Mouse (Mus musculus) urinary bladder, postnatal 14 days (tissue): ENCODE data around the gene Abcg8.

Experiments used
- DNase-seq: peaks from one replicate; pipeline ENCODE4 v3.0.0; 2021; ENCODE audit warnings: low spot score

Abcg8 gene

GRCm38 (mm10) chr17:84675951-84676366, at the start of gene Abcg8:
Gene Abcg8, plus strand, starts transcription at chr17:84676302.
- no peak for DNase-seq

GRCm38 (mm10) chr17:84626857-84627305, 49.2 kb upstream of the Abcg8 start:
- DNase-seq: no peak

- no peak for DNase-seq
These were observed 48.4 kb upstream of the Abcg8 start for GRCm38 (mm10) chr17:84627721-84628120.

DNA sequence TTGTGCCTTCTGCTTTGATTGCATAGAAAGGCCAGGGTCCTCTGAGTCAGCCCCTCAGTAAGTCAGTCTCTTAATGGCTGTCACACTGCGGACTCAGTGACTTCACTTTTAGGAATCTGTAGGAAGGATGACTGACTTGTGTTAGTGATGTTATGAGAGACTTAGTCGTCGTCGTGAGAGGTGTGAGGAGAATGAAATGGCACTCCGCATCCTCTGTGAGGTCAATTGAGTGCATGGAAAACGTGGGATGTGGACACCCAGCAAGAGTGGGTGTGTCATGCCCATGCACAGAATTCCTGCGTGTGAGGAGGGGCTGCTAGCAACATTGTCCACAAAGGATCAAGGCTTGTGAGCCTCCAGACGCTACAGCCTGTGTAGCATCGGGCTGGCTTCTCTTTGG, 47.5 kb upstream of the Abcg8 start:
- DNase-seq: no peak

DNA sequence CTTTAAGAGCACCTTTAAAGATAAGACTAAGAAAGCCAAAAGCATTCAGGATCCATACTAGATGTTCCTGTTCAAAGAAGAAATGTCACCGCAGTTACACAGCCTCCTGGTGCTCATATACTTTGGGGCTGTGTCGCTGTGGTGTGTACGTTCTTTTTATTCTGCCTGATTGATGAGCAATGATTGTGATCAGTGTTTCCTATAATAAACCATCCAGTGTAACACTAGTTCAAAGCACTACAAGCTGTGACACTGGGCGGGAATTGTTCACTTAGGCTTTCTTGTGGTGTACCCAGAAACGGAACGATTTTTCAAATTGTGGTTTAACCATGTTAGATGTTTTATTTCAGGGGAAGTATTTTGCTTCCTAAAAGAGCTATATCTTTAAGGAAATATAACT, 44.3 kb upstream of the Abcg8 start:
- DNase-seq: no peak

DNA sequence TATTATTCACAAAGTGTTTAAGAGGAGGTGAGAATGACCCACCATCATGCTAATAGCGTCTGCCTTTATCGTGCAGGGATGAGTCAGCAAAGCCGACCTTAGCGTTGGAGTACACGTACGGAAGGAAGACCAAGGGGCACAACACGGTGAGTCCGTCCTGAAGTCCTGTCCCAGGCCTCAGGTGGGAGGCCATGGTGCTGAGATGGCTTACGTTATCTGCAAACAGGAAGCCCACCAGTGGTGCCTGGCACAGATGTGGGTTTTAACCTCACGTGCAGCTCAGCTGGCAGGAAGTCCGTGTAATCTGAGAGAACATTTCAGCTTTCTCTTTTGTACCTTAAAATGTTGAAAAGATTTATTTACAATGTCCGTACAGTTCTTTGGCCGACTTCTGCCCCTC, 42.7 kb upstream of the Abcg8 start:
- no peak for DNase-seq

DNA sequence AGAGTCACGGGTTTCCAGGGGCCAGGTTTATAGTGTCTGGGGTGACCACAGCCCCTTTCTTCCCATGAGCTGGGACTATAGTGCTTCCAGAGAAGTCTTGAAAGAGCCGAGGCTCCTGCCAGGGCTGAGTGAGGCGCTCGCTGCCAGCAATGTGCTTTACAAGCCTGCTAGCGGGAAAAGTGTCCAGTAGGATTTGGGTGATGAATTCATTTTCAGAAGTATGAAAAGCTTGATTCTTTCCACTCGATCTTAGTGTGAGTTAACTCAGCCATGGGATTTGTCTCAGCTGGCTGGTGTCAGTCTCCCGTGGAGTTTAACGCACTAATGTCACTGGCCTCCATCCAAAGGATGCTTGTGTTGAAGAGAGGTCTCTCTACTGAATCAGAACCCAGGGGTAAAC, 39.8 kb upstream of the Abcg8 start:
- no peak for DNase-seq

DNA sequence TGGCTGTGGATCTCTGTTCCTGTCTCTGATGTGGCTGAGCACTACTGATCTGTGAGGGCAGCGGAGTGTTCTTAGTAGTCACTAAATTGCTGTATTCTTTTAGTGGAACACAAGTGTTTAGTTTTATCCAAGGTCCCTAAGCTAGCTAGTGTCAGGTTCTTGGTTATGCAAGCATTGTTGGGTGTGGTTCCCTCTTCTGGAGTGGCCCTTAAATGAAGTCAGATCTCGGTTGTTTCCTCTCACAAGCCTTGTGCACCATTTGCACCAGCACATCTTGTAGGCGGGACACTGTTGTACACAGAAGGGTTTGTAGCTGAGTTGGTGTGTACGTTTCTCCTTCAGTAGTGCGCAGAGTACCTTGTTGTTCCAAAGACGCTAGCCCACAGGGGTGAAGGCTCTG, 38.1 kb upstream of the Abcg8 start:
- no peak for DNase-seq

DNA sequence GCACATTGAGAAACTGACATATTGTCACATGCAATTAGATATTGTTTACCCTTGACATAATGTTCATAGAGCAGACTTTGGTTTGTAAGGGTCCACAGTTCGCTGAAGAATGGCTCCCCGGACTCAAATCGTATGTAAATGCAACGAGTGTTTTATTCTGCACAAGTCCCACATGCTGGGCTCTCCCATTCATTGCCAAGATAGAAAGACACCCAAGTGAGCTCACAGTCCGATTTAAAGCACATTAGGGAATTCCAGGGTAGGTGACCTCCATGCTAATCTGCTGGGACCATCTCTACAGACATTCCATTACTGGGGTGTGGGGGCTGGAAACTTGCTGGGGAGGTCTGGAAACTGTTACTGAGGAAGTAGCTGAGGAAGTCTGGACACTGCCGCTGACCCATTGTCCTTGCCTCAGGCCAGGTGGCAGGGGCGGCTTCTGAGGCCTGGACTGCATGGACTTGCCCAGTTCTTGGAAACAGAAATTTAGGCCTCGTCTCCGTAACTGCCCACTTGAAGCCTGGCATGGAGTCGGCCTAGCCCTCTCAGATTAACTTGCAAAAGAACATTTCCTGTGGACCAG, 36.2 kb upstream of the Abcg8 start:
- no peak for DNase-seq

DNA sequence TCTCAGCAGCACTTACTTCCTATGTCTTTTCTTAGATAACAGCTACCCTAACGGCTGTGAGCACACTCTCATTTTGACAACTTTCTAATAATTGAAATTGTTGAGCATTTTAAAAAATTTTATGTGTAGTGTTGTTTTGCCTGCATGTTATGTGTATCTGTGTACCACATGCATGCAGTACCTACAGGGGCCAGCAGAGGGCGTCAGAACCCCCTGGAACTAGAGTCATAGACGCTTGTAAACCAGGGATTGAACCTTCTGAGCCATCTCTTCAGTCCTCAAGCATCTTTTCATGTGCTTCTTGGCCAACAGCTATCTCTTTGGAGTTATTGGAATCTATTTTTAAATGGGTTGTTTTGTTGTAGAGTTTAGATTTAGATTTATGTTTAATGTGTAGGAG, 34.2 kb upstream of the Abcg8 start:
- peak; percentile 50 for DNase-seq

- DNase-seq: no peak
These were observed 33.8 kb upstream of the Abcg8 start for GRCm38 (mm10) chr17:84642324-84642723.

GRCm38 (mm10) chr17:84644292-84645050, 31.6 kb upstream of the Abcg8 start:
- no peak for DNase-seq

GRCm38 (mm10) chr17:84645119-84645518, 31.0 kb upstream of the Abcg8 start:
- DNase-seq: no peak

GRCm38 (mm10) chr17:84645894-84646293, 30.2 kb upstream of the Abcg8 start:
- no peak for DNase-seq

DNA sequence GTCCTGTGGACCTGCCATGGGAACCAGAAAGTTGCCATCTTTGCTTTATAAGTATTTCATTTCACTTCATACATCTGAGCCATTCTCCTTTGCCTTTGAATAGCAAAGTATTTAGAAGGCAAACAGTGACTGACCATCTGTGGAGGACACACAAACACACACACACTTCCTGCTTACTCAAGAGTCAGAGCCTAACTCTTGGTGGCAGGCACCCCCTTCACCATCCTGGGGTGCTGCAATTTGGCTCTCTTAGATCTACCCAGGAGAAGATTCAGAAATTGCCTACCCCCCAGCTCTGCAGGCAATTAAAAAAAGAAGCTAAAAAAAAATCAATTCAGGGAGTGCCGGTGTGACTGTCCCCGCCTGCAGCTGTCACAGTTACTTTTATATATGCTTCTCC, 29.6 kb upstream of the Abcg8 start:
- DNase-seq: no peak

DNA sequence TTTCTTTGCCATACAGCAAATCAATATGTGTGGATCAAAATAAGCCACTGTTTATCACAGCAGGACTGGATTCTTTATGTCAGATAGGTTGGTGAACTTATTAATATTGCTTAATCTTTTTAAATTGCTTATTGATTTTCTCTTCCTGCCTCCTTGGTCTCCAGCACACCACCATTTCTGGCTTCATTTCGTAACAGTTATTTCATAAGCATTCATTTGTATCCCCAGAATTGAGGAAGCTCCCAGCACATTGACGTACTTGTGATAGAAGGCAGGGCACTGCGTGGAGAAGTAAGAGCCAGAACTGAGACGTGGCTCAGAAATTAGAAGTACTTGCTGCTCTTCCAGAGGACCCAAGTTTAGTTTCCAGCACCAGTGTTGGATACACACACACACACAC, 28.5 kb upstream of the Abcg8 start:
- no peak for DNase-seq

DNA sequence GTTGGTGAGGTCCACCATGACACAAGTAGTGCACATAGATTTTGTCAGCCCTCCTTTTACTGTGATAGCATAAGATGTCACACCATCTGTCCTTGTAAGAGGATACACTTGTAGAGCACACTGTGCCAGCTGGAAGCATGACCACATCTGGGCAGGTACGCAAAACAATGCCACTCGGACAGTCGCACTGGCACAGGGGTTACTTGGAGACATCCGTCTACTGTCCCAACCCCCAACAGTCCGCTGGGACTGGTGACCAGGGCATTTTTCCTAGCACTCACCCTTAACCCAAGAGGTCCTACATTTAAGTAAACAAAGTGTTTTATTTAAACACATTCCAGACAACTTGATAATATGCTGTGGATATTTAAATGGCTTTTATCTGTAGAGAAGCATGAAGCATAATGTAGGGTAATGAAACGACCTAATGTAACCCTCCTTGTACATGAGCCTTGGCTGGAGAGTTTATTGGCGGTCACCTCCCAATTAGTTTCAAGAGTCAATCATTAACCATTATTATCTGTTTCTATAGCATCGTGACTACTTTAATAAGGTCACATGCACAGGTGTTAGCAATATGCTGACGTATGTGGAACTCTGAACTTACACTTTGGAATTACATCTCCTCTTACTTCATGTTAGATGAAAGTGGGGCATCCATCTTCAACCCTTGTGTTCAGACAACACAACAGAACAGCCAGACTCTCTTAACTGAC, 25.6 kb upstream of the Abcg8 start:
- DNase-seq: no peak

- no peak for DNase-seq
These were observed 22.6 kb upstream of the Abcg8 start for GRCm38 (mm10) chr17:84653544-84653943.

GRCm38 (mm10) chr17:84656205-84656604, 19.9 kb upstream of the Abcg8 start:
- no peak for DNase-seq

DNA sequence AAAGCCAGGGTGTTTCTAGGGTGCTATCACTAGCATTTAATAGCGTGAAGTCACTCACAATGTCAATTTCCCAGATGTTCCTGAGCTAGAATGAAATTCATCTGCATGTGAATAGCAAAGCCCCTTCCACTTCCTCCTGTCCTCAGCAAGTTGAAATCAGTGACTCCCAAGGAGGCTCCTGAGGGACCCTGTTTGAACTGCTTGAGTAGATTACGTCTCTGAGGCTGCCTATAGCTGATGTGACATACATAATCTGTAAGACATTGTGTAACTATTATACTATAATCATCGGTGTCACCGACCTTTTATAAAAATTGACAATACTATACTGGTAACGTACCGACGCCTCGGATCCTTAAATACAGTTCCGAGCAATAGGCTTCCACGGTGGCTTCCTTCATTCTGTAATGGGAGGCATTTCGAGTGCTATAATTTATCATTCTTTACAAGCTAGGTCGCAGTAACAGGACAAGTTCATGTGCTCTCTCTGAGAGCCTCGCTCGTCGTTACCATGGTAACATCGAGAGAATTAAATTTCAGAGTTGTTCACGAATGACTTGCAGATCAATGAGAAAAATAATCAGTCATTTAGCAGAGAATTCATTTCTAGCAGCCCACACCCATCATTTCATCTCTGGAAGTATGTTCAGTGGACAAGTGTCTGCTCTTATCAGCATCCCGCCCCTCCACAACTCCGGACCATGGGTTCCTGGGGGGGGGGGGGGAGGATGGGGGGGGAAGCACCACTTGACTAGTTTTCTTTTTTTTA, 19.3 kb upstream of the Abcg8 start:
- no peak for DNase-seq

DNA sequence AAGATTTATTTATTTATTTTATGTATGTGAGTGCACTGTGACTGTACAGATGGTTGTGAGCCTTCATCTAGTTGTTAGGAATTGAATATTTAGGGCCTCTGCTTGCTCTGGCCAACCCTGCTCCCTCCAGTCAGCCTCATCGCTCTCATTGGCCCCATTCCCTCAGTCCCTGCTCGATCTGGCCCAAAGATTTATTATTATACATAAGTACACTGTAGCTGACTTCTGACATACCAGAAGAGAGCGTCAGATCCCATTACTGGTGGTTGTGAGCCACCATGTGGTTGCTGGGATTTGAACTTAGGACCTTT, 18.7 kb upstream of the Abcg8 start:
- DNase-seq: no peak

DNA sequence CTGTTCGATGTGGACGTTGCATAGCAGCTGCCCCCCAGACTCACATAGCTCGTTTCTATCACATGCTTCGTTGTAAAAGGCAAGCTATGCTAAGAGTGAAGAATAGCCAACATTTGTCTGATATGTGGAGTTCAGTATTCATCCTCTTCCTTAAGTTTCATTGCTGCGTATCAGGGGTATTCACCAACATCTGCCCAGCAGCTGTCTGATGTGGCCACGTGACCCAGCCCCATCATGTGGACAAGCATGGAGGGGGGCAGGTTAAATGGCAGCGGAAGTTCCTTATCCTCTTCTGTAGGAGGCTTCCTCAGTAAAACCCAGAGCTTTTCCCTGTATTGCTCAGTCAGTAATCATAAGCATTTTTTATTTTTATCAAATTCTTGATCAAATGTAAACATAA, 18.3 kb upstream of the Abcg8 start:
- no peak for DNase-seq

DNA sequence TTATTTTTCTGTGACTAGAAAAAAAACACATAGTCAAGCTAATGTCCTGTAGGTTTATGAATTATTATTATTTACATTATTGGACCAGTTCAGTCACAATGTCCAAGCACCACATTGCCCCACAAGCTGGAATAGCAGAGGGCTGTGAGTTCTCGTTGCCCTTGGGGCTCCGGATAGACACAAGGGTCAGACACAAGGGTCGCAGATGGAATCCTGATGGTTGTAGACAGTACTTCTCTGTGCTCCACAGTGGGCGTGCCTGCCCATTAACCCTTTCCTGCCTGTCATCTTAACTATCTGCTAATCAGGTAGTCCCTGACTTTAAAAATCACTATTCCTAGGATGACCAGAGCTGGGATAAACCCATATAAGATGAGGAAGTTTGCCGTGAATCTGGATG, 17.9 kb upstream of the Abcg8 start:
- DNase-seq: no peak
